Mouse (Mus musculus) lung, embryonic 15.5 days (tissue): ENCODE results near the gene Fkbp5. TPM values are rescaled to one million over a fixed set of nuclear protein-coding genes. Genes with fewer than 3 reads are reported as not detected.

ENCODE experiments used
- microRNA-seq: library from miRNA; unstranded; fragments of <30 nt; microRNA quantifications from one replicate; pipeline ENCODE4, GENCODE M21; 2016
- polyA plus RNA-seq: library from polyadenylated mRNA; unstranded; fragments of >200 nt; fragmentation: Nextera tagmentation; extraction: Ambion mirVana; gene quantifications from 2 replicates; pipeline ENCODE4 v1.2.1, GENCODE M21; 2015

The Fkbp5 gene
- polyA plus RNA-seq, 1 experiment from 2014 or later = 35.1 TPM

Small RNA genes within 50 kb of the gene (microRNA-seq; reads per million reads assigned to microRNA genes)
- not detected for gene Gm25195
- not detected for gene Mir6969

Other genes with a start within 250 kb of the Fkbp5 start
- gene Fance, start 204.0 kb downstream of the Fkbp5 start, polyA plus RNA-seq = 32.8 and 33.3 TPM in 2 replicates
- 606 and 658 TPM in 2 replicates for gene Rpl10a, start 189.1 kb downstream of the Fkbp5 start, polyA plus RNA-seq
- gene Tead3, start 166.7 kb downstream of the Fkbp5 start, polyA plus RNA-seq = 10.9 and 11.5 TPM in 2 replicates
- gene Tulp1, start 152.3 kb downstream of the Fkbp5 start, polyA plus RNA-seq = 6.0 and 6.2 TPM in 2 replicates
- gene Armc12, start 13.3 kb upstream of the Fkbp5 start, polyA plus RNA-seq = not detected in 2 replicates
- gene Clpsl2, start 31.9 kb upstream of the Fkbp5 start, polyA plus RNA-seq = not detected in 2 replicates
- gene Clps, start 43.2 kb upstream of the Fkbp5 start, polyA plus RNA-seq = 0.34 and 9.2 TPM in 2 replicates
- gene Lhfpl5, start 58.1 kb upstream of the Fkbp5 start, polyA plus RNA-seq = 0.48 and 0.57 TPM in 2 replicates
- 75.1 and 79.3 TPM in 2 replicates for gene Srpk1, start 105.2 kb upstream of the Fkbp5 start, polyA plus RNA-seq
- 0.47 and 0.58 TPM in 2 replicates for gene Slc26a8, start 172.7 kb upstream of the Fkbp5 start, polyA plus RNA-seq
- gene Mapk14, start 173.8 kb upstream of the Fkbp5 start, polyA plus RNA-seq = 53.3 and 55.6 TPM in 2 replicates
- 2.5 and 3.0 TPM in 2 replicates for gene AC170998.1, start 208.6 kb upstream of the Fkbp5 start, polyA plus RNA-seq